Mouse (Mus musculus) thymus, adult 2 months (tissue): ENCODE data around the gene Rbm39. TPM values are rescaled to one million over a fixed set of nuclear protein-coding genes. Genes with fewer than 3 reads are reported as not detected.
"Not testable (repeated sequence)": the region's sequence is repeated elsewhere in the genome, so short reads cannot be mapped to it uniquely, and the experiment has no call there.

Experiments
- DNase-seq: peaks from one replicate; pipeline ENCODE4 v3.0.0; 2021
- H3K27ac ChIP-seq: fragments of 200-500 bp; 2 replicates; pipeline ENCODE4 v1.5.1; 2012; ENCODE audit warnings: low read length, control low read depth; ENCODE audit not compliant: control insufficient read depth, insufficient read depth
- H3K27me3 ChIP-seq: fragments of 200-500 bp; 2 replicates; pipeline ENCODE4 v1.6.1; 2012; ENCODE audit warnings: mild to moderate bottlenecking, low read length, moderate library complexity, mixed read lengths; ENCODE audit not compliant: control insufficient read depth, insufficient read depth
- H3K36me3 ChIP-seq: fragments of 200-500 bp; 2 replicates; pipeline ENCODE4 v1.6.1; 2012; ENCODE audit warnings: mild to moderate bottlenecking, low read length, moderate library complexity; ENCODE audit not compliant: control insufficient read depth, insufficient read depth
- H3K4me1 ChIP-seq: fragments of 200-500 bp; replicated peaks from 2 replicates; pipeline ENCODE4 v1.6.1; 2012; ENCODE audit warnings: low read length; ENCODE audit not compliant: control insufficient read depth, insufficient read depth
- H3K4me3 ChIP-seq: fragments of 200-500 bp; 2 replicates; pipeline ENCODE4 v1.5.1; 2012; ENCODE audit warnings: mild to moderate bottlenecking, low read length, control low read depth, moderate library complexity; ENCODE audit not compliant: control insufficient read depth, insufficient read depth
- CTCF ChIP-seq: fragments of 200-500 bp; IDR thresholded peaks from 2 replicates; pipeline ENCODE4 v1.5.1; 2012; ENCODE audit warnings: mild to moderate bottlenecking, control low read depth, low read length, moderate library complexity, borderline replicate concordance; ENCODE audit not compliant: control insufficient read depth, poor library complexity, insufficient read depth; ENCODE audit errors: extremely low read depth
- POLR2A ChIP-seq: fragments of 200-500 bp; IDR thresholded peaks from 2 replicates; pipeline ENCODE4 v1.6.1; 2012; ENCODE audit warnings: mild to moderate bottlenecking, low read length, control low read depth, moderate library complexity; ENCODE audit not compliant: control insufficient read depth, poor library complexity, insufficient read depth; ENCODE audit errors: extremely low read depth
- WGBS: fragments of 180-500 bp; shearing (Covaris S2); methylation state at CpG from one replicate; pipeline ENCODE4 v1.1.7; 2018; 5-methylcytosine and 5-hydroxymethylcytosine counted together
- polyA plus RNA-seq: library from polyadenylated mRNA; depleted of rRNA; stranded (reverse); fragments of >200 nt; gene quantifications from 2 replicates; pipeline ENCODE4 v1.2.3, GENCODE M21; 2012

Rbm39 gene
- polyA plus RNA-seq, 1 experiment, result 145 TPM

- H3K27me3 ChIP-seq, result no peaks in the 10 kb centered on the region
- H3K36me3 ChIP-seq, result peaks cover 15% of the 10 kb centered on the region
- no peak overlapping the region for H3K4me3 ChIP-seq
- H3K27ac ChIP-seq, result no peak overlapping the region
- 96% methylated on average over 2 of the region's 2 CpGs for WGBS
- no peak for TF ChIP-seq CTCF
- no peak for TF ChIP-seq POLR2A
- peaks cover 3% of the 10 kb centered on the region for H3K4me1 ChIP-seq
- DNase-seq, result no peak
Observed at GRCm38 (mm10) chr2:156142820-156143219, 37.2 kb downstream of the Rbm39 start.

DNA sequence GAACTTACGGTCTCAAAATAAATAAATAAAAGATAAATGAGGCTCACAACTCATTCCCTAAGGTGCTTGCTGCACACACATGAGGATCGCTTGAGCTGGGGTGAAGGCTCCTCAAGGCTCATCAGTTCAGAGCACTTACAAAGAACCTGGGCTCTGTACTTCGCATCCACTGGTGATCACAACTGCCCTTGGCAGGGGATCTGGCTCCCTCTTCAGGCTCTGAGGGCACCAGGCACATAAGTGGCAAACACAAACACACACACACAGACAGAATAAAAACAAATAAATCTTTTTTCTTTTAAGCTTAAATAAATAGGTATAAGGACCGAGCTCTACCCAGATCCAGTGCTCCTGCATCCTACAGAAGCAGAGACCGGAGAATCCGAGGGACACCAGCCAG is 44.3 kb downstream of the Rbm39 start:
- H3K36me3 ChIP-seq, result no peaks in the 10 kb centered on the region
- TF ChIP-seq CTCF, result no peak
- TF ChIP-seq POLR2A, result no peak
- no peak overlapping the region for H3K4me3 ChIP-seq
- H3K27ac ChIP-seq, result no peak overlapping the region
- H3K27me3 ChIP-seq, result no peaks in the 10 kb centered on the region
- WGBS, result 95% methylated on average over 6 of the region's 6 CpGs
- H3K4me1 ChIP-seq, result no peaks in the 10 kb centered on the region
- DNase-seq, result no peak

DNA sequence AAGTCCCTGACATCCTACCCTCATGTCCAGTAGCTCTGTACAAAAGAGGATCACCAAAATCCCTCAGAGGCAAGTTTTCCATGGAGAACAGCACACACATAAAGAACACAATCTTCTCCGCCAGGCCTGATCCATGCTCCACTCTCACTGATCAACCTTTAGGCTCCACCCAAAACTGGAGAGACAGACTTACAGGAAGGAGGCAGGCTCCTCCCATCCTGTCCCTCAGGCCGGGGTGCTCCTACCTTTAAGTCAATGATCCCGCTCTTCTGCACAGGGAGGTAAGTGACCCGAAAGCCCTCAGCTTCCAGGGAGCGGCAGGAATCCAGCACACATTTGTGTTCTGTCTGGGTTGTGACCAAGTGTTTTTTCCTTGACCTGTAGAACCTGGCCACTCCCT is 45.9 kb downstream of the Rbm39 start:
- Histone ChIP-seq H3K27ac (no peak overlapping the region), H3K4me1 (no peaks in the 10 kb centered on the region), H3K27me3 (no peaks in the 10 kb centered on the region), H3K36me3 (no peaks in the 10 kb centered on the region), H3K4me3 (no peak overlapping the region)
- DNase-seq, result no peak
- TF ChIP-seq POLR2A (no peak), CTCF (no peak)
- 95% methylated on average over 5 of the region's 5 CpGs for WGBS

DNA sequence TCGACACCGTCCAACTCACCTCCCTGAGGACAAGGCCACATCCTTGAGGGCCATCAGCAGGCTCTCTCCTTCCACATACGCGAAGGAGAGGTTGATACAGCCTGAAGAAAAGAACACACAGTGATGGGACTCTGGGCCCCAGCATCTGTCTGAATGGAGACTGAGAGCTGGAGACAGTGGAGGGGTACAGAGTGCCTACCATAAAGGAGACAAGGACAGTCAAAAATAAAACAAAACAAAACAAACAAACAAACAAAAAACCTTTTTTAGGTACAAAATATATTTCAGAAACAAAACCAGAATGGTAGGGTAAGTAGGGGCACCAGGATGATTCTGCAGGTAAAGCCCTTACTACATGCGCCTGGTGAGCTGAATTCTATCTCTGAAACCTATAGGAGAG is 53.0 kb downstream of the Rbm39 start, which contains the start of gene Gm28036:
TSS of gene Gm28036 (minus strand) at position 101 of the 400 bp plus-strand sequence.
- DNase-seq, result no peak
- Histone ChIP-seq H3K27ac (no peak within 1 kb of the TSS), H3K4me1 (no peaks in the 10 kb centered on the region), H3K4me3 (no peak within 1 kb of the TSS), H3K36me3 (peaks cover 6% of the 10 kb centered on the region), H3K27me3 (no peaks in the 10 kb centered on the region)
- WGBS, result 98% methylated on average over 5 of the region's 5 CpGs
- TF ChIP-seq CTCF, result no peak
- no peak for TF ChIP-seq POLR2A

DNA sequence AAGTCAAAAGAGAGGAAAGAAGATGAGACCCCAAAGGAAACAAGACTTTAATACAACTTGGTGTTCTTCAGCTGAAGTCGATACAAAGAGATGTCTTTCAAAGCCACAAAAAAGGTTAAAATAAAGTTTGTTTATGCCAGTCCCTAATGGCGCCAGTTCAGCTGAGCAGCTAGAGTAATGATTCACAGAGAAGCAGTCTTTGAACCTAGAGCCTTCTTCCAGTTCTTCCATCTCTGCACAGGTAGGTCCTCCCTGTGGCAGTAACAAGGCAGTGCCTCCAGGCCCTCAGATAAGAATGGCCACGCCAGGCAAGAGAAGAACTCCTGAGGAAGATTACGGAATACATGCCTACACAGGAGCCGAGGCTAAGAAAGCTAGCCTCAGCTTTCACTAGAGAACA is 56.3 kb downstream of the Rbm39 start:
- DNase-seq, result no peak
- no peaks in the 10 kb centered on the region for H3K4me1 ChIP-seq
- H3K36me3 ChIP-seq, result peaks cover 6% of the 10 kb centered on the region
- no peak overlapping the region for H3K27ac ChIP-seq
- no peak overlapping the region for H3K4me3 ChIP-seq
- H3K27me3 ChIP-seq, result no peaks in the 10 kb centered on the region
- WGBS, result 96% methylated on average over 5 of the region's 5 CpGs
- TF ChIP-seq POLR2A (no peak), CTCF (no peak)

- Histone ChIP-seq H3K27me3 (no peaks in the 10 kb centered on the region), H3K27ac (no peak overlapping the region), H3K4me1 (no peaks in the 10 kb centered on the region), H3K36me3 (no peaks in the 10 kb centered on the region), H3K4me3 (no peak overlapping the region)
- TF ChIP-seq CTCF (no peak), POLR2A (no peak)
- DNase-seq, result no peak
Observed at GRCm38 (mm10) chr2:156119566-156119965, 60.5 kb downstream of the Rbm39 start.

DNA sequence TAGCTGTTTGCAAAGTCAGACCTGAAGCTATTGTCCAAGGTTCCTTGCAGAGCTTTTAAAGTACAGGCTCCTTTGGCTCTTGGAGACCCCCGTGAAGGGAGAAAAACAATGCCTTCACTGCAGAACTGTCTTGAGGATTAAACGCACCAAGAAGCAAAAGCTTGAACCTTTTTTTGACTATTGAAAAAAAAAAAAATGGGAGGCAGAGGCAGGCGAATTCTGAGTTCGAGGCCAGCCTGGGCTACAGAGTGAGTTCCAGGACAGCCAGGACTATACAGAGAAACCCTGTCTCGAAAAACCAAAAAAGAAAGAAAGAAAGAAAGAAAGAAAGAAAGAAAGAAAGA is 68.0 kb downstream of the Rbm39 start:
- DNase-seq, H3K27ac ChIP-seq, H3K27me3 ChIP-seq, H3K4me1 ChIP-seq, H3K36me3 ChIP-seq: not testable (repeated sequence)
- whole genome bisulfite sequencing, result 14% methylated on average over 5 of the region's 5 CpGs
- H3K4me3 ChIP-seq, result peak overlapping the region; percentile 87; the same call in 1 of the 2 replicates
